Mouse (Mus musculus) stomach, embryonic 16.5 days (tissue): ENCODE data around the gene Calcb. TPM values are rescaled to one million over a fixed set of nuclear protein-coding genes. Genes with fewer than 3 reads are reported as not detected.

Experiments
- ATAC-seq: fragments of 200-750 bp; cut with Nextera tagmentation; 2 replicates; pipeline ENCODE4 v1.8.0; 2017; ENCODE audit warnings: moderate number of reproducible peaks, moderate TSS enrichment; ENCODE audit not compliant: insufficient read depth, low FRiP score
- H3K27ac ChIP-seq: fragments of 300-500 bp; sonication (generic); 2 replicates; pipeline ENCODE4 v1.5.1; 2014; ENCODE audit warnings: low read length
- H3K27me3 ChIP-seq: fragments of 300-500 bp; sonication (generic); 2 replicates; pipeline ENCODE4 v1.6.1; 2014; ENCODE audit warnings: low read length, control low read depth, mixed read lengths; ENCODE audit not compliant: control insufficient read depth, insufficient read depth
- H3K36me3 ChIP-seq: fragments of 300-500 bp; sonication (generic); 2 replicates; pipeline ENCODE4 v1.6.1; 2014; ENCODE audit warnings: low read length; ENCODE audit not compliant: control insufficient read depth, insufficient read depth
- H3K4me1 ChIP-seq: fragments of 300-500 bp; sonication (generic); 2 replicates; pipeline ENCODE4 v1.6.1; 2014; ENCODE audit warnings: low read length, control low read depth, mixed read lengths; ENCODE audit not compliant: control insufficient read depth, insufficient read depth
- H3K4me2 ChIP-seq: fragments of 300-500 bp; sonication (generic); 2 replicates; pipeline ENCODE4 v1.6.1; 2014; ENCODE audit warnings: low read depth, low read length, mixed read lengths
- H3K4me3 ChIP-seq: fragments of 300-500 bp; sonication (generic); replicated peaks from 2 replicates; pipeline ENCODE4 v1.5.1; 2014; ENCODE audit warnings: mild to moderate bottlenecking, low read length
- H3K9ac ChIP-seq: fragments of 300-500 bp; sonication (generic); 2 replicates; pipeline ENCODE4 v1.6.1; 2014; ENCODE audit warnings: low read length
- H3K9me3 ChIP-seq: fragments of 300-500 bp; sonication (generic); replicated peaks from 2 replicates; pipeline ENCODE4 v1.6.1; 2016; ENCODE audit warnings: low read length, control low read depth; ENCODE audit not compliant: control insufficient read depth
- WGBS: fragments of 180-500 bp; shearing (Covaris S2); extraction: QIAGEN DNeasy Blood & Tissue Kit; methylation state at CpG from one replicate; pipeline ENCODE4 v1.1.7; 2014; 5-methylcytosine and 5-hydroxymethylcytosine counted together
- polyA plus RNA-seq: library from polyadenylated mRNA; unstranded; fragments of >200 nt; fragmentation: Nextera tagmentation; extraction: Ambion mirVana; gene quantifications from 2 replicates; pipeline ENCODE4 v1.2.1, GENCODE M21; 2015

Gene Calcb
- polyA plus RNA-seq, 1 experiment from 2014 or later: 4.6 TPM

DNA sequence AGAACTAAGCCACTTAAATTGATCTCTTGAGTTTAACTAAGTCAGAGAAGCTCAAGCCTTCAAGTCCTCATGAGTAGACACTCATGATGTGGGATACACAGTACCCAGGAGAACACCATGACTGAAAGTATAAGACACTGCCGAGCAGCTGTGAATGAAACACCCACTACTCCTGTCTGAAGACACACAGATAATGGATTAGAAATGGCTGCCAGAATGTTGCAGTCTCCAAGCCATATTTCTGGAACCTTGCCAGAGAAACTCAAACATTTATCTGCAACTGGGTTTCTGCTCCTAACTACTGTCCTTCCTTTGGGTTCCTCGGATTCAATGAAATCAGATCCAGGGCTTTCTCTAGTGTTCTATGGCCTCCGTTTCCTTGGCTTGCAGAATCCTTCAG is 48.1 kb downstream of the Calcb start:
- no peaks in the 10 kb centered on the region for H3K27me3 ChIP-seq
- H3K36me3 ChIP-seq: no peaks in the 10 kb centered on the region
- no peak overlapping the region for H3K27ac ChIP-seq
- H3K4me3 ChIP-seq: no peak overlapping the region
- H3K9me3 ChIP-seq: no peaks in the 10 kb centered on the region
- 49% methylated on average over 3 of the region's 3 CpGs for WGBS
- H3K4me1 ChIP-seq: no peaks in the 10 kb centered on the region
- H3K4me2 ChIP-seq: no peak overlapping the region
- no peak overlapping the region for H3K9ac ChIP-seq
- ATAC-seq: no peak

DNA sequence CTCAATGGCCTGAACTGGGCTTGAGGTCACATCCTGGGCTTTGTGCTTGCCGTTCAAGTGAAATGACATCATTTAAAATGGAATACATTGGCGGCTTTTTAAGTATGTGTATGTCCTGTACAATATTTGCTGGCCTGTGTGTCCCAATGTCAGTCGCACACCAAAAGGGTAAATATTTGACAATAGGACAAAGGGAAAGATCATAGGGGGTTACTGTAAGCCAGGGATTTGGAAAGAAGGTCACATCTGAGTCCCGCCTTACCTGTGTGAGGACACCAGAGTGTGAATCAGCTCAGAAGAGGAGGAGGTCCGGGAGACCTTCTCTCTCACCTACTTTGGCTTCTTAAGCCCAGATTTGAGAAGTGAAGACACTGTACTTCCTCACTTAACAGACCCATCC is 50.1 kb downstream of the Calcb start:
- no peak for ATAC-seq
- Histone ChIP-seq H3K27me3 (no peaks in the 10 kb centered on the region), H3K4me2 (no peak overlapping the region), H3K9me3 (no peaks in the 10 kb centered on the region), H3K4me3 (no peak overlapping the region), H3K9ac (no peak overlapping the region), H3K27ac (no peak overlapping the region), H3K4me1 (no peaks in the 10 kb centered on the region), H3K36me3 (no peaks in the 10 kb centered on the region)
- WGBS: 80% methylated on average over 5 of the region's 5 CpGs

DNA sequence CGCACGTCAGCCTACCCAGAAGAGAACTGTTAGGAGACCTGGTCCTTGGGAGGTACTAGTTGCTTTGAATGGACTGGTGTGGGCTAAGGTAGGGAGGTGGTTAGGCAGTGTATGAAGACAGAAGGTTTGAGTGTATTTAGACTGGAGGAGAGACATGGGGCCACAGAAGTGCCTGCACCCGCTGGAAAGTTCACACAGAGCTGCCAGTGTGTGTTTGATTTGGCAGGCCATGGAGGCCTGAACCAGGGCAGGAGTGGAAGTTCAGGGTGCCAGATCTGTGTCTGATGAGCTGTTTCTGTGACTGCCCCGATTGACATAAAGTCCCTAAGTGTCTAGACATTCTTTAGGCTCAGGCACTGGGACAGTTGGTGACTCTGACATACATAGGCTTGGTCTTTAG is 50.6 kb downstream of the Calcb start:
- Histone ChIP-seq H3K27me3 (no peaks in the 10 kb centered on the region), H3K27ac (no peak overlapping the region), H3K36me3 (no peaks in the 10 kb centered on the region), H3K9ac (no peak overlapping the region), H3K9me3 (no peaks in the 10 kb centered on the region), H3K4me3 (no peak overlapping the region), H3K4me1 (no peaks in the 10 kb centered on the region), H3K4me2 (no peak overlapping the region)
- no peak for ATAC-seq
- WGBS: 81% methylated on average over 4 of the region's 4 CpGs

DNA sequence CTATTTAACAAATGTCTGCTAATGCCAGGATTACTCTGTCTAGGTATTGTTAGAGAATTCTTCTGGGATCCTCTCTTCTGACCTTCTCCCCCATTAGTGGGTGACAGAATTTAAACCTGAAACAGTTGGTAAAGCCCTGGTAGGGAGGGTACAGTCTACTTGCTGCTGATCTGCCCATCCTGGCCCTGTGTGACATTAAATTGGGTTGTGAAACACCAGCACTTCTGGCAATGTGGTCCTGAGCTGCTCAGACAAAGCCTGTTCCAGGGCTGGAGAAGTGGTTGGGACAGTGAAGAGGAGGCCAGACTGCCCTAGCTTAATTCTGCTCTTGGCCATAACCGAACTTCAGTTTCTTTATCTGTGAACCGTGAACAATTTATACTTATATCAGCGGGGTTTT is 52.1 kb downstream of the Calcb start:
- no peaks in the 10 kb centered on the region for H3K36me3 ChIP-seq
- H3K9ac ChIP-seq: no peak overlapping the region
- WGBS: 90% methylated on average over 3 of the region's 3 CpGs
- no peak overlapping the region for H3K4me2 ChIP-seq
- no peak overlapping the region for H3K27ac ChIP-seq
- no peaks in the 10 kb centered on the region for H3K9me3 ChIP-seq
- H3K4me3 ChIP-seq: no peak overlapping the region
- no peak for ATAC-seq
- no peaks in the 10 kb centered on the region for H3K27me3 ChIP-seq
- no peaks in the 10 kb centered on the region for H3K4me1 ChIP-seq

DNA sequence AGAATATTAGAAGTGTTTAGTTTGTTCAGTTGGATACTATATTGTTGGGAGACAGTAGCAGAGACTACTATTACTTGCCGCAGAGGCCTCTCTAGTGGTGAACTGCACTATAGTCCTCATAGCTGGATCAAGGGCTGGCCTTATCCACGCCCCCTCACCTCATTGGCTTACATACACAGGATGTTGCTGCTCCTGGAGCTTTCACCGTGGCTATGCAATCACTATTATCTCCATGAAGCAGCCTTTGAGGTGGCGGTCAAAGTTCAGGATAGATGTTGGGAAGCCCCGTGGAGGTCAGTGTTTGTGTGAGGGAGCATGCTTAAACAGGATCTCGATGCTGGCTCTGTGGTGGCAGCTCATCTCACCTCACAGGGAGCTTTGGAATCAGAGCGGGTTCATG is 53.4 kb downstream of the Calcb start:
- Histone ChIP-seq H3K9me3 (no peaks in the 10 kb centered on the region), H3K9ac (no peak overlapping the region), H3K4me2 (no peak overlapping the region), H3K4me1 (no peaks in the 10 kb centered on the region), H3K36me3 (no peaks in the 10 kb centered on the region), H3K4me3 (no peak overlapping the region), H3K27ac (no peak overlapping the region), H3K27me3 (no peaks in the 10 kb centered on the region)
- ATAC-seq: no peak
- WGBS: 64% methylated on average over 7 of the region's 7 CpGs

Other genes with a start within 250 kb of the Calcb start
- gene Cyp2r1, start 155.7 kb upstream of the Calcb start, polyA plus RNA-seq: 2.5 and 2.6 TPM in 2 replicates
- gene Calca, start 82.3 kb upstream of the Calcb start, polyA plus RNA-seq: 2.6 and 3.1 TPM in 2 replicates
- gene Insc, start 25.1 kb downstream of the Calcb start, polyA plus RNA-seq: 25.1 and 29.6 TPM in 2 replicates